Mouse (Mus musculus) heart, embryonic 14.5 days (tissue): Measurements from ENCODE around the gene Gab2. TPM values are rescaled to one million over a fixed set of nuclear protein-coding genes. Genes with fewer than 3 reads are reported as not detected.
"Not testable (repeated sequence)": the region's sequence is repeated elsewhere in the genome, so short reads cannot be mapped to it uniquely, and the experiment has no call there.

Experiments used
- ATAC-seq: fragments of 200-750 bp; cut with Nextera tagmentation; 2 replicates; pipeline ENCODE4 v1.8.0; 2017; ENCODE audit warnings: low read depth, moderate TSS enrichment; ENCODE audit not compliant: insufficient number of reproducible peaks, insufficient read depth, low FRiP score
- H3K27ac ChIP-seq, 2 experiments: fragments of 200-500 bp in 1 of 2; fragments of 300-500 bp in 1 of 2; sonication (generic) in 1 of 2; replicated peaks in 1 of 2; 2 replicates each; pipeline ENCODE4 v1.5.1; 2012 to 2014; ENCODE audit warnings: low read depth in 2 of 2, low read length in 2 of 2, control low read depth in 1 of 2, mild to moderate bottlenecking in 1 of 2, mixed read lengths in 1 of 2; ENCODE audit not compliant: control insufficient read depth in 1 of 2, insufficient read depth in 1 of 2
- H3K27me3 ChIP-seq: fragments of 300-500 bp; sonication (generic); 2 replicates; pipeline ENCODE4 v1.6.1; 2014; ENCODE audit warnings: mild to moderate bottlenecking, low read length, control low read depth; ENCODE audit not compliant: control insufficient read depth, insufficient read depth
- H3K36me3 ChIP-seq: fragments of 300-500 bp; sonication (generic); 2 replicates; pipeline ENCODE4 v1.6.1; 2014; ENCODE audit warnings: mild to moderate bottlenecking, control low read depth, low read length, mixed read lengths; ENCODE audit not compliant: control insufficient read depth, insufficient read depth
- H3K4me1 ChIP-seq, 2 experiments: fragments of 200-500 bp in 1 of 2; fragments of 300-500 bp in 1 of 2; sonication (generic) in 1 of 2; 2 replicates each; pipeline ENCODE4 v1.6.1; 2012 to 2014; ENCODE audit warnings: low read length in 2 of 2, control low read depth in 1 of 2, mixed read lengths in 1 of 2; ENCODE audit not compliant: control insufficient read depth in 2 of 2, insufficient read depth in 2 of 2
- H3K4me2 ChIP-seq: fragments of 300-500 bp; sonication (generic); 2 replicates; pipeline ENCODE4 v1.6.1; 2014; ENCODE audit warnings: mild to moderate bottlenecking, low read length
- H3K4me3 ChIP-seq, 2 experiments: fragments of 200-500 bp in 1 of 2; fragments of 300-500 bp in 1 of 2; sonication (generic) in 1 of 2; 2 replicates each; pipeline ENCODE4 v1.5.1; 2012 to 2014; ENCODE audit warnings: low read length in 2 of 2, mild to moderate bottlenecking in 2 of 2, control low read depth in 1 of 2, low read depth in 1 of 2, moderate library complexity in 1 of 2; ENCODE audit not compliant: control insufficient read depth in 1 of 2, insufficient read depth in 1 of 2
- H3K9ac ChIP-seq: fragments of 300-500 bp; sonication (generic); 2 replicates; pipeline ENCODE4 v1.6.1; 2014; ENCODE audit warnings: mild to moderate bottlenecking, low read length
- H3K9me3 ChIP-seq: fragments of 300-500 bp; sonication (generic); 2 replicates; pipeline ENCODE4 v1.6.1; 2016; ENCODE audit warnings: low read length, control low read depth; ENCODE audit not compliant: control insufficient read depth
- WGBS: fragments of 180-500 bp; shearing (Covaris S2); extraction: QIAGEN DNeasy Blood & Tissue Kit; methylation state at CpG from one replicate; pipeline ENCODE4 v1.1.7; 2014; 5-methylcytosine and 5-hydroxymethylcytosine counted together
- polyA plus RNA-seq: library from polyadenylated mRNA; unstranded; fragments of >200 nt; fragmentation: Nextera tagmentation; extraction: Ambion mirVana; gene quantifications from 2 replicates; pipeline ENCODE4 v1.2.1, GENCODE M21; 2014

Gene Gab2
- polyA plus RNA-seq, 1 experiment from 2014 or later = 8.8 TPM

GRCm38 (mm10) chr7:97208811-97209549 lies 127.6 kb downstream of the Gab2 start:
- ATAC-seq = no peak
- Histone ChIP-seq H3K36me3 (no peaks in the 10 kb centered on the region), H3K4me2 (peak overlapping the region; percentile 6; the same call in 1 of the 2 replicates), H3K9ac (no peak overlapping the region), H3K27me3 (no peaks in the 10 kb centered on the region), H3K9me3 (no peaks in the 10 kb centered on the region), H3K4me3 (no peak overlapping the region), H3K4me1 (peaks cover 6 to 21% of the 10 kb centered on the region in 2 experiments), H3K27ac (peak overlapping the region in 1 of 2 experiments; percentile 55; a peak in 2 of 4 replicates)
- WGBS = 41% methylated on average over 1 of the region's 1 CpGs

GRCm38 (mm10) chr7:97210064-97210685 lies 128.8 kb downstream of the Gab2 start:
- Histone ChIP-seq H3K27me3 (no peaks in the 10 kb centered on the region), H3K9ac (no peak overlapping the region), H3K36me3 (no peaks in the 10 kb centered on the region)

GRCm38 (mm10) chr7:97211117-97211516 lies 129.7 kb downstream of the Gab2 start:
- no peaks in the 10 kb centered on the region for H3K9me3 ChIP-seq
- H3K4me2 ChIP-seq = no peak overlapping the region
- H3K4me3 ChIP-seq = no peak overlapping the region
- H3K27ac ChIP-seq = no peak overlapping the region
- ATAC-seq = no peak
- 78% methylated on average over 4 of the region's 4 CpGs for WGBS
- H3K27me3 ChIP-seq = no peaks in the 10 kb centered on the region
- H3K9ac ChIP-seq = no peak overlapping the region
- no peaks in the 10 kb centered on the region for H3K36me3 ChIP-seq
- peaks cover 6 to 21% of the 10 kb centered on the region in 2 experiments for H3K4me1 ChIP-seq

More at GRCm38 (mm10) chr7:97210064-97210685, 128.8 kb downstream of the Gab2 start:
- Histone ChIP-seq H3K27ac (no peak overlapping the region), H3K4me1 (peaks cover 6 to 21% of the 10 kb centered on the region in 2 experiments), H3K4me2 (no peak overlapping the region), H3K9me3 (no peaks in the 10 kb centered on the region), H3K4me3 (no peak overlapping the region)
- ATAC-seq = no peak

GRCm38 (mm10) chr7:97223836-97224235 lies 142.4 kb downstream of the Gab2 start:
- WGBS = 69% methylated on average over 2 of the region's 2 CpGs
- Histone ChIP-seq H3K4me2 (no peak overlapping the region), H3K27ac (no peak overlapping the region), H3K9ac (no peak overlapping the region), H3K4me1 (no peaks in the 10 kb centered on the region), H3K27me3 (no peaks in the 10 kb centered on the region), H3K4me3 (no peak overlapping the region), H3K36me3 (peaks cover 28% of the 10 kb centered on the region), H3K9me3 (no peaks in the 10 kb centered on the region)
- ATAC-seq = no peak

- Histone ChIP-seq H3K4me3 (no peak overlapping the region), H3K27ac (no peak overlapping the region), H3K9me3 (no peaks in the 10 kb centered on the region), H3K36me3 (no peaks in the 10 kb centered on the region), H3K9ac (no peak overlapping the region), H3K4me1 (peaks cover 5 to 17% of the 10 kb centered on the region in 2 experiments), H3K27me3 (no peaks in the 10 kb centered on the region), H3K4me2 (no peak overlapping the region)
- 88% methylated on average over 2 of the region's 2 CpGs for WGBS
- ATAC-seq = no peak
These were observed 164.0 kb downstream of the Gab2 start for GRCm38 (mm10) chr7:97245261-97245949.

GRCm38 (mm10) chr7:97245950-97246578 lies 164.7 kb downstream of the Gab2 start:
- H3K27ac ChIP-seq, ATAC-seq, H3K4me3 ChIP-seq, H3K4me2 ChIP-seq, H3K9ac ChIP-seq, H3K9me3 ChIP-seq, H3K36me3 ChIP-seq, H3K27me3 ChIP-seq: not testable (repeated sequence)
- whole genome bisulfite sequencing = 84% methylated on average over 2 of the region's 2 CpGs
- peaks cover 5 to 17% of the 10 kb centered on the region in 2 experiments for H3K4me1 ChIP-seq

- Histone ChIP-seq H3K36me3 (no peaks in the 10 kb centered on the region), H3K4me2 (no peak overlapping the region), H3K27me3 (no peaks in the 10 kb centered on the region), H3K27ac (peak overlapping the region; percentile 51 to 56), H3K4me1 (peaks cover 7 to 17% of the 10 kb centered on the region in 2 experiments), H3K9ac (no peak overlapping the region), H3K4me3 (no peak overlapping the region), H3K9me3 (no peaks in the 10 kb centered on the region)
- WGBS = 50% methylated on average over 1 of the region's 1 CpGs
- no peak for ATAC-seq
These were observed 166.3 kb downstream of the Gab2 start for GRCm38 (mm10) chr7:97247661-97248060.
